Mouse (Mus musculus): ENCODE data around the gene Tspoap1.

Tspoap1 gene

GRCm38 (mm10) chr11:87807433-87807832 is 47.1 kb downstream of the Tspoap1 start:
- DNase-seq (ENCODE audit: low read depth in 1 of 2, low spot score in 2 of 2): no peak

GRCm38 (mm10) chr11:87808236-87808635 is 47.9 kb downstream of the Tspoap1 start:
- no peak for DNase-seq (ENCODE audit: low read depth in 1 of 2, low spot score in 2 of 2)

- DNase-seq (ENCODE audit: low read depth in 1 of 2, low spot score in 2 of 2): no peak
Observed at GRCm38 (mm10) chr11:87811396-87811795, 51.1 kb downstream of the Tspoap1 start.

GRCm38 (mm10) chr11:87814831-87815230 is 54.5 kb downstream of the Tspoap1 start:
- no peak for DNase-seq (ENCODE audit: low read depth in 1 of 2, low spot score in 2 of 2)

GRCm38 (mm10) chr11:87816707-87817442 is 56.5 kb downstream of the Tspoap1 start:
- DNase-seq (ENCODE audit: low read depth in 1 of 2, low spot score in 2 of 2): no peak

- no peak for DNase-seq (ENCODE audit: low read depth in 1 of 2, low spot score in 2 of 2)
Observed at GRCm38 (mm10) chr11:87817443-87817773, 57.1 kb downstream of the Tspoap1 start.

- no peak for DNase-seq (ENCODE audit: low read depth in 1 of 2, low spot score in 2 of 2)
Observed at GRCm38 (mm10) chr11:87821502-87821901, 61.2 kb downstream of the Tspoap1 start.

GRCm38 (mm10) chr11:87828239-87828900 is 68.0 kb downstream of the Tspoap1 start, which contains the start of gene Lpo:
TSS of gene Lpo (minus strand) at chr11:87828289.
- no peak for DNase-seq (ENCODE audit: low read depth in 1 of 2, low spot score in 2 of 2)
